Mouse (Mus musculus) embryonic fibroblast, embryonic 13.5 days (primary cell): ENCODE data around the gene Zfp574.

Source experiments
- CTCF ChIP-seq: IDR thresholded peaks from 2 replicates; pipeline ENCODE4 v1.5.1; 2011; ENCODE audit warnings: mild to moderate bottlenecking, control low read depth, low read length, moderate library complexity, borderline replicate concordance; ENCODE audit not compliant: insufficient read depth
- POLR2A ChIP-seq: IDR thresholded peaks from 2 replicates; pipeline ENCODE4 v1.6.1; 2011; ENCODE audit warnings: low read depth, mild to moderate bottlenecking, control low read depth, low read length, moderate library complexity

GRCm38 (mm10) chr7:25112956-25113603 is 40.7 kb downstream of the Zfp574 start:
- TF ChIP-seq CTCF: no peak
- TF ChIP-seq POLR2A: no peak
